Mouse (Mus musculus): ENCODE results near the gene Vcl.

DNA sequence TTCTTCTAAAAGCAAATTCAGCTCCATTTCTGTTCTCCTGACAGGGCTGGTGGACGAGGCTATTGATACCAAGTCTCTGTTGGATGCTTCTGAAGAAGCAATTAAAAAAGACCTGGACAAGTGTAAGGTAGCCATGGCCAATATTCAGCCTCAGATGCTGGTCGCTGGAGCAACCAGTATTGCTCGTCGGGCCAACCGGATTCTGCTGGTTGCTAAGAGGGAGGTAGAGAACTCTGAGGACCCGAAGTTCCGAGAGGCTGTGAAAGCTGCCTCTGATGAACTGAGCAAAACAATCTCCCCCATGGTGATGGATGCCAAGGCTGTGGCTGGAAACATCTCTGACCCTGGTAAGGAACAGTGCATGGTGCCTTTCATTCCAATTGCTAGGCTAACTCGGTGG, 91.2 kb downstream of the Vcl start:
- TF ChIP-seq CTCF (IDR thresholded peaks at IDR 0.05; ENCODE audit: insufficient read depth, low read length) (no peak), POLR2A (IDR thresholded peaks at IDR 0.05; ENCODE audit: borderline replicate concordance, extremely low read depth, low read depth, low read length) (no peak)

Measured in lung, adult 2 months (tissue).